Mouse (Mus musculus): Measurements from ENCODE around the gene Cmtm7.

- TF ChIP-seq EP300 (IDR thresholded peaks at IDR 0.05; ENCODE audit: low read depth) (no peak), CTCF (IDR thresholded peaks at IDR 0.05; ENCODE audit: low read depth) (no peak)
These were observed 48.7 kb upstream of the Cmtm7 start for GRCm38 (mm10) chr9:114830351-114830750.

All from liver, embryonic 14.5 days (tissue).